Mouse (Mus musculus) stomach, embryonic 16.5 days (tissue): ENCODE measurements around the gene Col4a2. TPM values are rescaled to one million over a fixed set of nuclear protein-coding genes. Genes with fewer than 3 reads are reported as not detected.

Experiments used
- ATAC-seq: fragments of 200-750 bp; cut with Nextera tagmentation; 2 replicates; pipeline ENCODE4 v1.8.0; 2017; ENCODE audit warnings: moderate number of reproducible peaks, moderate TSS enrichment; ENCODE audit not compliant: insufficient read depth, low FRiP score
- H3K27ac ChIP-seq: fragments of 300-500 bp; sonication (generic); 2 replicates; pipeline ENCODE4 v1.5.1; 2014; ENCODE audit warnings: low read length
- H3K27me3 ChIP-seq: fragments of 300-500 bp; sonication (generic); 2 replicates; pipeline ENCODE4 v1.6.1; 2014; ENCODE audit warnings: low read length, control low read depth, mixed read lengths; ENCODE audit not compliant: control insufficient read depth, insufficient read depth
- H3K36me3 ChIP-seq: fragments of 300-500 bp; sonication (generic); 2 replicates; pipeline ENCODE4 v1.6.1; 2014; ENCODE audit warnings: low read length; ENCODE audit not compliant: control insufficient read depth, insufficient read depth
- H3K4me1 ChIP-seq: fragments of 300-500 bp; sonication (generic); 2 replicates; pipeline ENCODE4 v1.6.1; 2014; ENCODE audit warnings: low read length, control low read depth, mixed read lengths; ENCODE audit not compliant: control insufficient read depth, insufficient read depth
- H3K4me2 ChIP-seq: fragments of 300-500 bp; sonication (generic); 2 replicates; pipeline ENCODE4 v1.6.1; 2014; ENCODE audit warnings: low read depth, low read length, mixed read lengths
- H3K4me3 ChIP-seq: fragments of 300-500 bp; sonication (generic); replicated peaks from 2 replicates; pipeline ENCODE4 v1.5.1; 2014; ENCODE audit warnings: mild to moderate bottlenecking, low read length
- H3K9ac ChIP-seq: fragments of 300-500 bp; sonication (generic); 2 replicates; pipeline ENCODE4 v1.6.1; 2014; ENCODE audit warnings: low read length
- H3K9me3 ChIP-seq: fragments of 300-500 bp; sonication (generic); replicated peaks from 2 replicates; pipeline ENCODE4 v1.6.1; 2016; ENCODE audit warnings: low read length, control low read depth; ENCODE audit not compliant: control insufficient read depth
- WGBS: fragments of 180-500 bp; shearing (Covaris S2); extraction: QIAGEN DNeasy Blood & Tissue Kit; methylation state at CpG from one replicate; pipeline ENCODE4 v1.1.7; 2014; 5-methylcytosine and 5-hydroxymethylcytosine counted together
- polyA plus RNA-seq: library from polyadenylated mRNA; unstranded; fragments of >200 nt; fragmentation: Nextera tagmentation; extraction: Ambion mirVana; gene quantifications from 2 replicates; pipeline ENCODE4 v1.2.1, GENCODE M21; 2015

Gene Col4a2
- polyA plus RNA-seq, 1 experiment from 2014 or later, result 65.2 TPM

DNA sequence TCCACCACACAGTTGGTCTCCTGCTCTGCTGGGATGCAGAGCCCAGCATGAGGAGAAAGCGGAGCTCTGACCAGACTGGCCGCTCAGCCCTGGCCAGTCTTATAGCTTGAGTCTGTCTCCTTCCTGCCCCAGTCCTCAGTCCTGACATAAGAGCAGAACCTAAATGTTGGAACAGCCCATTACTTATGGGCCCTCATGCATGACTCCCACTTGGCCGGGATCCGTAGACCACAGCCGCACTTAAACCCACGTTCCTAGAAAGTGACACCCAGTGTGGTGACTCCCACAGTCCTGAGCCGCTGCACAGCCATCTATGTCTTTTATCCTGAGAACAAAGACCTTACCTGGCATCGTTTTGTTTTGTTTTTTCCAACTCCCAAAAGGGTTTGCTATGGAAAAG, 2.0 kb downstream of the Col4a2 start:
- Histone ChIP-seq H3K9ac (peak overlapping the region; percentile 94; the same call in 1 of the 2 replicates), H3K27me3 (peaks cover 4% of the 10 kb centered on the region; the same call in 1 of the 2 replicates), H3K36me3 (no peaks in the 10 kb centered on the region), H3K27ac (no peak overlapping the region), H3K4me2 (peak overlapping the region; percentile 82), H3K9me3 (no peaks in the 10 kb centered on the region), H3K4me3 (peak overlapping the region; percentile 82), H3K4me1 (peaks cover 19% of the 10 kb centered on the region)
- 82% methylated on average over 8 of the region's 8 CpGs for WGBS
- no peak for ATAC-seq

GRCm38 (mm10) chr8:11315179-11315943, 2.8 kb downstream of the Col4a2 start:
- Histone ChIP-seq H3K36me3 (no peaks in the 10 kb centered on the region), H3K27me3 (peaks cover 4% of the 10 kb centered on the region; the same call in 1 of the 2 replicates), H3K4me1 (peaks cover 14% of the 10 kb centered on the region), H3K9ac (no peak overlapping the region), H3K9me3 (no peaks in the 10 kb centered on the region), H3K27ac (no peak overlapping the region), H3K4me3 (peak overlapping the region; percentile 82), H3K4me2 (peak overlapping the region; percentile 82)
- no peak for ATAC-seq
- 75% methylated on average over 16 of the region's 16 CpGs for WGBS

DNA sequence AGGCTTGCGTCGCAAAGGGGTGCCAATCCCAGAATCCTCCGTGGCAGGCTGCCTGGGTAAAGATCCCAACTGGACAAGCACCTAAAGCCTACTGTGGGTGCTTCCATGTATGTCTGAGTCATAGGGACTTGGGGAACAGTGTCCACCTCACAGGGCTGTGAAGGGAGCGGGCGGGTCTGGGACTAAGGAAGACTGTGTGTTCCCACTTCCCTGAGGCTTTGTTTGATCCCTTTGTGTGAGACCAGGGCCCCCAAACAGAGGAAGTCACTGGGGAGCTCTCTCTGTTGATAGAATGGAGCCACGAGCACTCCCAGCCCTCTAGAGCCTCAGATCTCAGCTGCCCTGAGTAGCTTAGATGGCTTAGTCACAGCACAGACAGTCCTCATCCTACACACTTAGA, 3.5 kb downstream of the Col4a2 start:
- no peak overlapping the region for H3K9ac ChIP-seq
- no peak overlapping the region for H3K4me3 ChIP-seq
- H3K36me3 ChIP-seq, result no peaks in the 10 kb centered on the region
- H3K4me2 ChIP-seq, result no peak overlapping the region
- peaks cover 4% of the 10 kb centered on the region; the same call in 1 of the 2 replicates for H3K27me3 ChIP-seq
- WGBS, result 71% methylated on average over 6 of the region's 6 CpGs
- ATAC-seq, result no peak
- no peak overlapping the region for H3K27ac ChIP-seq
- H3K9me3 ChIP-seq, result no peaks in the 10 kb centered on the region
- H3K4me1 ChIP-seq, result peaks cover 14% of the 10 kb centered on the region

GRCm38 (mm10) chr8:11319405-11319804, 6.8 kb downstream of the Col4a2 start:
- Histone ChIP-seq H3K36me3 (no peaks in the 10 kb centered on the region), H3K27ac (no peak overlapping the region), H3K4me2 (no peak overlapping the region), H3K9me3 (no peaks in the 10 kb centered on the region), H3K4me1 (peaks cover 13% of the 10 kb centered on the region), H3K4me3 (no peak overlapping the region), H3K9ac (no peak overlapping the region), H3K27me3 (peaks cover 2% of the 10 kb centered on the region; the same call in 1 of the 2 replicates)
- ATAC-seq, result no peak
- 83% methylated on average over 11 of the region's 11 CpGs for WGBS

GRCm38 (mm10) chr8:11321841-11322240, 9.2 kb downstream of the Col4a2 start:
- H3K9ac ChIP-seq, result no peak overlapping the region
- 84% methylated on average over 7 of the region's 7 CpGs for WGBS
- no peaks in the 10 kb centered on the region for H3K27me3 ChIP-seq
- no peak overlapping the region for H3K4me2 ChIP-seq
- H3K27ac ChIP-seq, result no peak overlapping the region
- ATAC-seq, result no peak
- H3K36me3 ChIP-seq, result no peaks in the 10 kb centered on the region
- H3K4me1 ChIP-seq, result peaks cover 8% of the 10 kb centered on the region
- H3K4me3 ChIP-seq, result no peak overlapping the region
- no peaks in the 10 kb centered on the region for H3K9me3 ChIP-seq

DNA sequence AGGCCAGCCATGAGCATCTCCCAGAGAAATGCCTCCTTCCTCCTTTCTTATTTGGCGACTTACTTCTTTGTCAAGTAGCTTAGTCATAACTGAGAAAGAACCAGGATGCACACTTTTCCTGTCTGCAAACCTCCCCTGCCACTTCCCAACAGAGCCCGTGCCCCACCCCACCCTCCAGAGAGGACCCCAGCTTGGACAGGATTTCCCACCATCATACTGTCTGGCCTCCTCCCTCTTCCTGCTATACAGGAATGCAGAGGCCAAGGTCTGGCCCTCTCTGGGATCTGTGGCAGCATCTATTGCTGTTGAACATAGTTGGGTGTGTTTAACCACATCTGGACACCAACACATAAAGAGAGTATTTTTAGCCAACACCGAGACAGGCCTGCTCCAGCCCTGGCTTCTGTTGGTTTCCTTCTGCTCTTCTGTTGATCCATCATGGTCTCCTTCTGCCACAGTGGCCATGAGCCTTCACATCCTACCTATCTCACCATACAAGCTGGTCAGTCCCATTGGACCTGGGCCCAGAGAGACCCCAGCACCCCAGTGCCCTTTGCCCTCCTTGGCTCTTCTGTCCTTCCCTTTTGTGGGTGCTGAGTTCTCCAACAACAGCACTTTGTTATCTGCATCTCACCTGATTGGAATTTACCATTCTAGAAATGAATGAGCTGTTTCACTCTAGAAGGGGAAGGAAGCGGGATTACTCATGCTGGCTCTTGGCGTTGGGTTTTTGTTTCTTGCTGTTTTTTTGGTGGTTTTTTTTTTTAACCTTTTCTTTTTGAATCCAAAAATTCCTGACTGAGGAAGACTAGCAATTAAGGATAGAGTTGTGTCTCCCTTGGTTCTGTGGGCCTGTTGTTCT, 10.3 kb downstream of the Col4a2 start:
- ATAC-seq, result peak; percentile 37; the same call in 1 of the 2 replicates

GRCm38 (mm10) chr8:11323681-11324080, 11.1 kb downstream of the Col4a2 start:
- peaks cover 21% of the 10 kb centered on the region for H3K4me1 ChIP-seq
- peak overlapping the region; percentile 34; the same call in 1 of the 2 replicates for H3K27ac ChIP-seq
- no peaks in the 10 kb centered on the region for H3K9me3 ChIP-seq
- H3K27me3 ChIP-seq, result no peaks in the 10 kb centered on the region
- no peak for ATAC-seq
- H3K4me3 ChIP-seq, result no peak overlapping the region
- 59% methylated on average over 1 of the region's 1 CpGs for WGBS
- no peaks in the 10 kb centered on the region for H3K36me3 ChIP-seq
- H3K9ac ChIP-seq, result no peak overlapping the region
- H3K4me2 ChIP-seq, result no peak overlapping the region

More for the DNA sequence above, 10.3 kb downstream of the Col4a2 start:
- Histone ChIP-seq H3K9ac (no peak overlapping the region), H3K27ac (peak overlapping the region; percentile 38; the same call in 1 of the 2 replicates), H3K27me3 (no peaks in the 10 kb centered on the region), H3K9me3 (no peaks in the 10 kb centered on the region), H3K4me3 (no peak overlapping the region), H3K4me2 (no peak overlapping the region), H3K36me3 (no peaks in the 10 kb centered on the region), H3K4me1 (peaks cover 17% of the 10 kb centered on the region)
- 77% methylated on average over 5 of the region's 5 CpGs for WGBS

DNA sequence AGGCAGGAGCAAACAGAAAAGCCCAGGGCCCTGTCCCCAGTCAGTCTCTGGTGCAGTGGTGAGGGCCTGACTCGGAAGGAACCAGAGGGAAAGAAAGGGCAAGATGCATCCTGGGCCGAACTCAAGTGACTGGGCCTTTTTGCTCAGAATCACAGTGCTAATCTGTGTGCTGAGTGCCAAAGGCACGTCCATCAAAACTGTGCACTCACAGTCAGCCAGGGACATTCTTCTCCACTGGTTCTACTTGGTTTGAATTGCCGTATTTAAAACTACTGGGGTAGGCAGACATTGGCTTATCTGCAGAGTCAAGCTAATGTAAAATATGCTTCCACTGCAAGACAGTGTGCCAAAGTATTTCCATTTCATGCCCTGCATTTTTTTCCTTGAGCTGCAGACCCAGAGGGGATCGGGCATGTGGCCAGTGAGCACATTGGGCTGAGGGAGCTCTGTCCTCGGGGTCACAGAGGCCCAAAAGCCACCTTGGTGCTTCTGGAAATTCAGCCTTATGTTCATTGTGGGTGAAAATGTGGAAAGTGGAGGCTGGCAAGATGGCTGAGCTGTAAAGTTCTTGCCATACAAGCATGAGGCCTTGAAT, 12.3 kb downstream of the Col4a2 start:
- Histone ChIP-seq H3K27ac (no peak overlapping the region; the same call in 1 of the 2 replicates), H3K4me1 (peaks cover 24% of the 10 kb centered on the region), H3K4me2 (no peak overlapping the region), H3K4me3 (no peak overlapping the region), H3K9ac (0 out of 2 replicates have a peak overlapping the region, but pooled peaks have one; percentile 6), H3K36me3 (no peaks in the 10 kb centered on the region), H3K27me3 (no peaks in the 10 kb centered on the region), H3K9me3 (no peaks in the 10 kb centered on the region)
- ATAC-seq, result no peak
- WGBS, result 77% methylated on average over 6 of the region's 6 CpGs
